26 mouse cellular contexts compared by ENCODE assay signal in the genomic region with DNA sequence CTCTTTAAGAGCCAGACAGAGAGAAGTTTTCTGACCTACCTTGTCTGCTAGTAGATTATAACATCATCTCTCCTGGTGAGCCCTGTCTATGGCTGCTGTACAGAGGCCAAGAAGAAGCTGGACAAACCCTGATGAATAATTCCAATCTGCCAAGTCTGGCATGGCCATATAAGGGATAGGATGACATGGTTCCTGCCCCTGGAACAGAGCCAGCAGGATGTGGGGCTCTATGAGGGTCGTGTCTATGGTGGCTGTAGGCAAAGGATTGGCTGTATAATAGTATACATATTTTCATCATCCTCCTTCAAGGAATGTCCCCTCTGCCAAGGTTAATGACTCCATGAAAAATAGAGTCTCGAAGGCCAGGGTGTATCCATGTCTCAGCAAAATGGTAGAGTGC.
A peak's percentile ranks its signal among the peaks of the same experiment; 100 is the strongest.
DNase-seq lines count a peak whose midpoint lies in the region; ATAC-seq and TF ChIP-seq lines count a peak whose summit lies in the region.
"Had no signal": no experiment of that assay in that cellular context is flagged by ENCODE, and none has a peak within 500 bp of the region (broad histone marks: within the 10 kb centered on the region; RNA-seq: fewer than 3 reads in every experiment).

No protein-coding gene starts in this region.

- no peak overlapping the region for H3K4me2 ChIP-seq in hindbrain, postnatal 0 days (ENCODE audit: low read depth, low read length)
- H3K4me2 ChIP-seq in hindbrain, embryonic 11.5 days (replicated peaks; ENCODE audit: low read depth, low read length) = no peak overlapping the region
- H3K4me2 ChIP-seq in lung, embryonic 14.5 days = no peak overlapping the region
- H3K4me2 ChIP-seq: embryonic facial prominence, embryonic 12.5 days; forebrain, embryonic 13.5 days; forebrain, embryonic 15.5 days had no signal

- peaks cover 3% of the 10 kb centered on the region; the same call in 1 of the 2 replicates for H3K4me1 ChIP-seq in hindbrain, postnatal 0 days (ENCODE audit: insufficient read depth, low read length)
- no peaks in the 10 kb centered on the region for H3K4me1 ChIP-seq in hindbrain, embryonic 11.5 days (replicated peaks; ENCODE audit: control insufficient read depth, insufficient read depth, low read length)
- H3K4me1 ChIP-seq in lung, embryonic 14.5 days (ENCODE audit: insufficient read depth) = no peaks in the 10 kb centered on the region
- H3K4me1 ChIP-seq: embryonic facial prominence, embryonic 12.5 days; forebrain, embryonic 13.5 days; forebrain, embryonic 15.5 days had no signal

- no peak overlapping the region for H3K27ac ChIP-seq in hindbrain, postnatal 0 days
- no peak overlapping the region for H3K27ac ChIP-seq in hindbrain, embryonic 11.5 days (ENCODE audit: low read depth, low read length)
- H3K27ac ChIP-seq in lung, embryonic 14.5 days (ENCODE audit: low read depth) = no peak overlapping the region
- H3K27ac ChIP-seq: embryonic facial prominence, embryonic 10.5 days; embryonic facial prominence, embryonic 12.5 days; forebrain, embryonic 13.5 days; forebrain, embryonic 15.5 days had no signal

- no peak overlapping the region for H3K9ac ChIP-seq in hindbrain, postnatal 0 days (replicated peaks; ENCODE audit: low read length)
- no peak overlapping the region for H3K9ac ChIP-seq in hindbrain, embryonic 11.5 days (ENCODE audit: low read depth, low read length)
- no peak overlapping the region for H3K9ac ChIP-seq in lung, embryonic 14.5 days
- H3K9ac ChIP-seq: embryonic facial prominence, embryonic 12.5 days; forebrain, embryonic 13.5 days; forebrain, embryonic 15.5 days; forebrain, postnatal 0 days had no signal

- peak; percentile 62 to 77 for DNase-seq in cerebellum, postnatal 10 days
- DNase-seq in cerebellum, postnatal 4 days (ENCODE audit: low spot score in 2 of 2) = no peak
- peak; percentile 20 for DNase-seq in hindbrain, postnatal 0 days (ENCODE audit: low spot score)
- DNase-seq in hindbrain, embryonic 11.5 days (ENCODE audit: low spot score) = no peak
- peak; percentile 24 for DNase-seq in lung, embryonic 14.5 days
- DNase-seq in lung, postnatal 4 days = no peak
- peak; percentile 15 for DNase-seq in retina, postnatal 1 day
- no peak for DNase-seq in retina, embryonic 14.5 days (ENCODE audit: low spot score)
- DNase-seq: adrenal gland, adult 8-10 months; adrenal gland, postnatal 14 days; adrenal gland, postnatal 36 days; B cell, adult 2 months; cerebellum, adult 11-12 months; cerebellum, adult 2 months; cerebellum, adult 9-11 months; cerebellum, postnatal 36 days; forebrain, postnatal 0 days had no signal

- TF ChIP-seq CTCF in hindbrain, postnatal 0 days (IDR thresholded peaks at IDR 0.05; ENCODE audit: low read depth) = no peak
- TF ChIP-seq CTCF in lung, embryonic 14.5 days (IDR thresholded peaks at IDR 0.05; ENCODE audit: low read depth) = no peak

- no peaks in the 10 kb centered on the region for H3K36me3 ChIP-seq in hindbrain, postnatal 0 days (ENCODE audit: insufficient read depth, low read length)
- H3K36me3 ChIP-seq in hindbrain, embryonic 11.5 days (ENCODE audit: control insufficient read depth, insufficient read depth, low read length) = no peaks in the 10 kb centered on the region
- no peaks in the 10 kb centered on the region for H3K36me3 ChIP-seq in lung, embryonic 14.5 days (ENCODE audit: insufficient read depth)
- H3K36me3 ChIP-seq: embryonic facial prominence, embryonic 10.5 days; embryonic facial prominence, embryonic 12.5 days; forebrain, embryonic 15.5 days; G1E had no signal

- 0 out of 2 replicates have a peak, but pooled peaks have one; percentile 32 for ATAC-seq in hindbrain, postnatal 0 days
- ATAC-seq in hindbrain, embryonic 11.5 days (ENCODE audit: low FRiP score) = no peak
- ATAC-seq in lung, embryonic 14.5 days (ENCODE audit: insufficient read depth) = no peak
- ATAC-seq: activated CD4-positive, CD25-positive, alpha-beta regulatory T cell, adult 4 months; CD4-positive, CD25-positive, alpha-beta regulatory T cell, adult 4 months; forebrain, embryonic 13.5 days; forebrain, embryonic 15.5 days; forebrain, postnatal 0 days; Patski had no signal

- 58% methylated on average over 2 of the region's 2 CpGs for WGBS in hindbrain, postnatal 0 days
- 71% methylated on average over 2 of the region's 2 CpGs for WGBS in hindbrain, embryonic 11.5 days
- WGBS in lung, embryonic 14.5 days = 39% methylated on average over 2 of the region's 2 CpGs

- no peaks in the 10 kb centered on the region for H3K27me3 ChIP-seq in hindbrain, postnatal 0 days (ENCODE audit: insufficient read depth, low read length)
- H3K27me3 ChIP-seq in hindbrain, embryonic 11.5 days (ENCODE audit: control insufficient read depth, insufficient read depth, low read length) = no peaks in the 10 kb centered on the region
- H3K27me3 ChIP-seq in lung, embryonic 14.5 days (ENCODE audit: insufficient read depth, low read length) = no peaks in the 10 kb centered on the region
- H3K27me3 ChIP-seq: CH12.LX; embryonic facial prominence, embryonic 12.5 days; forebrain, embryonic 13.5 days; forebrain, embryonic 15.5 days had no signal

- no peaks in the 10 kb centered on the region for H3K9me3 ChIP-seq in hindbrain, postnatal 0 days (ENCODE audit: low read length)
- H3K9me3 ChIP-seq in hindbrain, embryonic 11.5 days (ENCODE audit: control insufficient read depth, low read length) = no peaks in the 10 kb centered on the region
- no peaks in the 10 kb centered on the region for H3K9me3 ChIP-seq in lung, embryonic 14.5 days (ENCODE audit: low read depth, low read length)
- H3K9me3 ChIP-seq: embryonic facial prominence, embryonic 10.5 days; embryonic facial prominence, embryonic 12.5 days; forebrain, embryonic 13.5 days; forebrain, embryonic 15.5 days had no signal

- no peak overlapping the region for H3K4me3 ChIP-seq in hindbrain, postnatal 0 days (ENCODE audit: low read length)
- H3K4me3 ChIP-seq in hindbrain, embryonic 11.5 days (ENCODE audit: low read depth, low read length) = no peak overlapping the region
- no peak overlapping the region for H3K4me3 ChIP-seq in lung, embryonic 14.5 days (ENCODE audit: low read depth, low read length)
- H3K4me3 ChIP-seq: embryonic facial prominence, embryonic 10.5 days; embryonic facial prominence, embryonic 12.5 days; forebrain, embryonic 13.5 days; forebrain, embryonic 15.5 days had no signal

Comparison
In these comparisons a context has a peak if more than half of its experiments do, and no peak if none do; other contexts are left out.
1. DNase-seq: peak in cerebellum, postnatal 10 days (2 of 2), hindbrain, postnatal 0 days (single experiment), lung, embryonic 14.5 days (single experiment) and retina, postnatal 1 day (single experiment); none in cerebellum, postnatal 4 days (0 of 2), hindbrain, embryonic 11.5 days (single experiment), lung, postnatal 4 days (0 of 2) and retina, embryonic 14.5 days (single experiment).